Mouse (Mus musculus): Measurements from ENCODE around the gene Gm10073.
"Not testable (repeated sequence)": the region's sequence is repeated elsewhere in the genome, so short reads cannot be mapped to it uniquely, and the experiment has no call there.

Gm10073 gene

DNA sequence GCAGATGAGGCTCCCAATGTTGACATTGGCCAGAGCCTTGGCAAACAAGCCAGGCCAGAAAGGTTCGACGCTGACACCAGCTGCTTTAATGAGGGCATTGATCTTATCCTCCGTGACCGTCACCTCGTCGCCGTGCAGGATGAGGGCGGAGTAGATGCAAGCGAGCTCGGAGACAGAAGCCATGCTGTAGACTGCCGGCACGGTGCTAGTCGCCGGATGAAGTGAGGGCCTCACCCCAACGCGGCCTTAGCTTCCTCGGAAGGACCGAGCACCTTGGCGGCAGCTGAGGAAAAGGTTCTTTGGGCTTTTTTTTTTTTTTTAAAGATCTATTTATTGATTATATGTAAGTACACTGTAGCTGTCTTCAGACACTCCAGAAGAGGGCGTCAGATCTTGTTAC is at the start of gene Gm10073:
Gm10073 (minus strand) TSS at position 294 of the 400 bp plus-strand sequence.
- not testable (repeated sequence) for DNase-seq (ENCODE audit: low spot score)

DNA sequence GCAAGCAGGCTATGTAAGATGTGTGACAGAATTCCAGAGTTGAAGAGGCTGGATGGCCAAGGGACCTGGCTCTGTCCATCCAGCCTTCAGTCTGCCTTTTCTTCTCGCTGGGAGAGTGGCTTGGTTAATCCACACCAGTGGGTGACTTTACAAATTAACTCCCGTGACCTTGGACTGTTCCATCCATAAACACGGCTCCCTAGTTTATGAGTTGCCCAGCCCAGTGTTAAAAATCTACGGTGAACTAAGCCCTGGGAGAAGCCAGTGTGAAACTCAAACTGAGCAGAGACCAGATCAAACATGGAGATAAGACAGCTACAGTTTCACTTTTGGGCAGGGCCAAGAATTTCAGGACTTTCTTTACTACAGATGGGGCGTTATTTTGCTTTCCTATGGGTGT is 49.8 kb upstream of the Gm10073 start:
- no peak for DNase-seq (ENCODE audit: low spot score)

DNA sequence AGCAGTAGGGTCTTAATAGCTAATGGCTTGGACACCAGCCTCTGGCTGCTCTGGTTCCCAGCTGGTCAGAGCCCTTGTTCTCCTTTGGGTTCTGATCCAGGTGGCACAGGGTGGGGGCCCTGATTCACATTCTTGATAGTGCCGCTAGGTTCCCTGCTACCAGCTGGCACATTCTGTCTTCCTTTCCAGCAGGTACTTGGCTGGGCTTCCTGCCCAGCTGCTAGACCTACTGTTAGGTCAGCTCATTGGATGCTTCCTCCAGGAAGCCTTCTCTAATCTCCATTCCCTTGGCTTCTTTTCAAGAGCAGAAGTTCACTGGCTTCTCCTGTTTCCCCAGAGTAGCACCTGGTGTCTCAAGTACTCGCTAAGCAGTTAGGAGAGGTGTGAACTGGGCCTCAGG is 47.2 kb upstream of the Gm10073 start:
- DNase-seq (ENCODE audit: low spot score) = no peak

DNA sequence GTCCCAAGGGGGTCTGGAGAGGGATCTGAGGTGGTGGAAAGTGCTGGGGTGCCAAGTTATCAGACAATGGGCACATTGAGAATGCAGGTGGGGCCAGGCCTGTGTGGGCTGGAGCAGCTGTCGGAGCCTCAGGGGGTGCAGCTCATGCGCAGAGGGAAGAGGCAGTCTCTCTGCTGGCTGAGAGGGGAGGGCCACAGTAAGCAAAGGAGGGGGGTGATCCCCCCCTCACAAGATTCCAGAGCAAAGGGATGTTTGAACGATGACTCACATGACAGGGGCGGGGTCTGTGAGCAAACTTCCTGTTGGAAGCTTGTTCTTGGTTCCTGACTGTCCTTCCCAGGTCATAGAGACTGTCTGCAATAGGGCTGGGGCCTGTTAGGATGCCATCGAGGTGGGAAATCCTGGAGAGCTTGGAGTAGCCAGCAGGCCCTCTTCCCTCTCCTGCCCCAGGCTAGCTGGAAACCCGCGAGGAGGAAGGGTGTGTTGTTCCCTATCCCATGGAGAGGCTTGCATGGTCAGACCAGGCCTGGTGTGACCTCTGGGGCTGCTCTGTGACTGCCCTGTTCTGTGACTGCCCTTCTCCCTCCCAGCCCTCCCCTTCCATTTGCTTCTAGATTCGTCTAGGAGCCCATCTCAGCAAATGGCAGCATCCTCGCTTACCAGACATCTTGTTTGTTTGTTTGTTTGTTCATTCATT is 46.4 kb upstream of the Gm10073 start:
- DNase-seq (ENCODE audit: low spot score) = peak; percentile 49

DNA sequence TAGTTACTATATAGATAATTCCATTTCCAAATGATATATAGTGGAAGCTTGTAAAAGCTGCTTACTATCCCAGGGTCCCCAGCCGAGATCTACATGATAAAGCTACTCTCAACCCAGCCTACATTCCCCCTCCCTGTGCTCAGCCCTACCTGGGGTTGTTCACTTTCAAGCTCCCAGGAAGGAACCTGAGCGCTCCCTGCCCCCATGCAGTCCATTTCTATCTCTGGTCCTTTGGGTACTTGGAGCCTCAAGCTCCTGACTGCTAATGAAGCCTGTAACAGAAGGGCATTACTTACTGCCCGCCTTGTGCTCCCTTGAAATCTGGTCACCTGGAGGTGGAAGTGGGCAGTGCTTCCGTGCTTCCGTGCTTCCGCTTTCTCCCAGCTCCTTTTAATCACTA is 45.1 kb upstream of the Gm10073 start:
- no peak for DNase-seq (ENCODE audit: low spot score)

DNA sequence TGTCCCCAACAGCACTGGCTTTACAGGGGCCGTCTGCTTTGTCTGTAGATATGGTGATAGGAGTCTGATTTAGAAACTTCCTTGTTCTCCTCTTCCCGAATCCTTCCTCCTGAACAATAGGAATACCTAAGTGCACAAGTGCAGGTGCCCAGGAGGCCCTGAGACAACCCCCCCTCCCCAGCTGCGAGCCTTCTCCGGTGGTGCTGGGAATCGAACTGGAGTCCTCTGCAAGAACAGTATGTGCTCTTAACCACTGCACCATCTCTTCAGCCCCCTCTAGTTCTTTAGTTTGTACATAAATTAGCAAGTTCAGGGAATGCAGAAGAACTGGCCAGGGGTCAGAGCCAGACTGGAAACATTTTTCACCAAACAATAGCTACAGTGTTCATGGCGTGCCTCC is 44.6 kb upstream of the Gm10073 start:
- no peak for DNase-seq (ENCODE audit: low spot score)

DNA sequence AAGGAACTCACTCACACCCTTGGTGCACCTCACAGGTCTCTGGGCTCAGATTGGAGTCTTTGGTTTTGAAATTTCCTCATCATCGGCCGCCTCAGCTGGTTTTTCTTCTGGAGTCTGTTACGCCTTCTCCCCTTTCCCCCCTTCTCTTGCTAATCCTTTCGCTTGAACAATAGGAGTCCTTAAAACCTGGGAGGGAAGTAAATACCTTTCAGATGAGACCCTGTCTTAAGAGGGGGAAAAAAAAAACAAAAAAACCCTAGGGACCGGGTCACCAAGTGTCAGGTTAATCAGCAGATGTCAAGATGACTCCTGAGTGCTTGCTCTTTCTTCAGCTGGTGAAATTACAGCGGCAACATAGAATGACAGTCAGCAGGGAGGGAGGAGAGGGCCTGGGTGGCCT is 43.9 kb upstream of the Gm10073 start:
- no peak for DNase-seq (ENCODE audit: low spot score)

DNA sequence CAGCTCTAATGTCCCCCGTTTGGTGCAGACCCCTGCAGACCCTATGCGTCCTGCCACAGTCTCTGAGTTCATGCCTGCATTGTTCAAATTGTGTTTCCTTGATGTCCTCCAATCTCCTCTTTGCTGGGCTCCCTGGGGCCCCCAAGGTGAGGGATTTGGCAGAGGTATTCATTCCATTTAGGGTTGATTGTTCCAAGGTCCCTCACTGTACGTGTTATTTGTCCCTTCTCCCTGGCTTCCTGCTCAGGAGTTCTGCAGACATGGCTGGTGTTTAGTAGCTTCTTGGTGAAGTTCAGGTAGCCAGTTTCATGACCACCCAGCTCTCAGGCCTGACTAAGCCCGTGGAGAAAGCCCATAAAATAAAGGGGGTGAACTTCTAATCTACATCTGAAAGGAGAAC is 43.4 kb upstream of the Gm10073 start:
- no peak for DNase-seq (ENCODE audit: low spot score)

DNA sequence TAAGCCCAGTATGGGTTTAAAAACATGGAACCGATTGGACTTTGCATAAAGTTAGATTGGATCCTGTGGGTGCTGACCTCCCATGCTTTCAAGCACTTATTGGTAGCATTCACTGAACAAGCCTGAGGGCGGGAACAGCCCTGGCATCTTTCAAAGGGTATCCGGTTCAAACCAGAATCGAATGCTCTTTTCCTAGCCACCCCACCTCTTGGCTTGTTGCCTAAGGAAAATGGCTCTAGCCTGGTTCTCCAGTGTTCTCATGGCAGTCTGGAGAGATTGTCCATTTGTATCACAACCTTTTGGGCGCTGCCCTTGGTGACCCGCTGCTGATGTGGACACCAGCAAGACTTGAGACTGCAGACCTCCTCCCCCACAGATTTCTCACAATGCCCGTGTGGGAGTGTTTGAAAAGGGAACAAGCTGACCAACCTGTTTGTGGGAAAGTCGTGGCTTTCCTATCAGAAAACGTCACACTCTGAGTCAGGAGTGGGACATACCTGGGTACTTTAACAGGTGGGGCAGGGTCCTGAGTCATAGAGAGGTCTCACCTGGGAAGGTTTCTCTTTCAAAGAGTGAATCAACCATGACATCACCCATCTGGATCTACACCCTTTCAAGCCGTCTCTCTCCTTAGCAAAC is 42.5 kb upstream of the Gm10073 start:
- DNase-seq (ENCODE audit: low spot score) = no peak

DNA sequence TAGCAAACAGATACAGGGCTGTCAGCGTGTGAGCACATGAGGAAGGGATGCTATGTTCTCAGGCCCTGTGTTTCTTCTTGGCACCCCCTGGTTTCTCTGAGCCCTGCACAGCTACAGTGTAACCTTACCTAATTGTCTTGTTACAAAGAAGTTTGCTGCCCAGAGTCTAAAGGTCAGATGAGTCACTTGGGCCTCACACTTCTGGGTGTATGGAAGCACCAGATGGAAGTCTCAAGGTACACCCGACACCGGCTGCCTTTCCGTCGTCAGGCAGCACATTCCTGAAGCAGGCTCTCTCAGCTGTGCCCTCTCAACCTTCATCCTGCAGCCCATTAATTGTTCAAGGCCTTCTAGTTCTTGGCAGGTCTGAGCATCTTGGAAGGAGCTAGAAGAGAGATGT is 41.4 kb upstream of the Gm10073 start:
- DNase-seq (ENCODE audit: low spot score) = no peak

DNA sequence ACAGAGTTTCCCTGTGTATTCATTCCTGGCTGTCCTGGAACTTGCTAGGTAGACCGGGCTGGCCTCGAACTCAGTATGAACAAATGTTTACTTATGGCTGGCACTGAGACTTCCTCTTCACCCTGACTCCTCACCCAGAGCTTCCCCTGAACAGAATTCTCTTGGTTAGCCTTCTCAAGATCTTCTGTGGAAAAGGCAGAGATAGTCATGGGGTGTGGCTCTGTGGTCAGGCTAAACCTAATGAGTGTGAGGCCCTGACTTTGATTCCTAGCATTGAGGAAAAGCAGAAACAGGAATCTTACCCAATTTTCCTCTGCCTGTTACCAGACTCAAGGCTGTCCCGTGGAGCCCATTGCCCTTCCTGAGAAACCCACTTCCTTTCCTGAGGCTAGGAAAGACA is 38.8 kb upstream of the Gm10073 start:
- peak; percentile 20 for DNase-seq (ENCODE audit: low spot score)

DNA sequence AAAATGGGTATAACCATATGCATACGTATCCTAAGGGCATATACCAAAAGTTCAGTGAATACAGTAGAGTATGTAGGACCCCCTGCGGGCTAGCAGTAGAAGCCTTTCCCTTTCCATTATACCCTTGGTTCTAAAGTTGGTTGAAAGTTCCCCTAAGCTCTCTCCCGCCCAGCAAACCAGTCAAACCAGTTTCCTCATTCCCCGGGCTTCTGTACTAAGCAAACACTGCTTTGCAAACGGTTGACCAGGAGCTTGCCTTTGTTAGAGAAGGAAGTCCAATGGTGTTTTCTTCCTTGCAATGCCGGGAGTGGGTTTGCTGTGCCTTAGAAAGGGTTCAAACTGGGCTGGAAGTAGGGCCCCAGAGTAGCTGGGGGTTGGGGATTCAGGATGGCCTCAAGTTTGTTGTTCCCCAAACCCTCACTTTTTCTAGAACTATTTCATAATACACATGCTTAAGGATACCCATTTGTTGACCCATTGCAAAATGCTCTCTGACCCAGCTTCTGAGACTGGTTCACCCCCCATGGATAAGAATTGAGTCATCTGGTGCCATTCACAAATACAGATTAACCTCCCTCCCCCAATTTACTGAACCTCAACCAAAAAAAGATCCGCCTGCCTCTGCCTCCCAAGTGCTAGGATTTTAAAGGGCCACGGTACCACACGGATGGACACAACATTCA is 37.8 kb upstream of the Gm10073 start:
- DNase-seq (ENCODE audit: low spot score) = peak; percentile 54

DNA sequence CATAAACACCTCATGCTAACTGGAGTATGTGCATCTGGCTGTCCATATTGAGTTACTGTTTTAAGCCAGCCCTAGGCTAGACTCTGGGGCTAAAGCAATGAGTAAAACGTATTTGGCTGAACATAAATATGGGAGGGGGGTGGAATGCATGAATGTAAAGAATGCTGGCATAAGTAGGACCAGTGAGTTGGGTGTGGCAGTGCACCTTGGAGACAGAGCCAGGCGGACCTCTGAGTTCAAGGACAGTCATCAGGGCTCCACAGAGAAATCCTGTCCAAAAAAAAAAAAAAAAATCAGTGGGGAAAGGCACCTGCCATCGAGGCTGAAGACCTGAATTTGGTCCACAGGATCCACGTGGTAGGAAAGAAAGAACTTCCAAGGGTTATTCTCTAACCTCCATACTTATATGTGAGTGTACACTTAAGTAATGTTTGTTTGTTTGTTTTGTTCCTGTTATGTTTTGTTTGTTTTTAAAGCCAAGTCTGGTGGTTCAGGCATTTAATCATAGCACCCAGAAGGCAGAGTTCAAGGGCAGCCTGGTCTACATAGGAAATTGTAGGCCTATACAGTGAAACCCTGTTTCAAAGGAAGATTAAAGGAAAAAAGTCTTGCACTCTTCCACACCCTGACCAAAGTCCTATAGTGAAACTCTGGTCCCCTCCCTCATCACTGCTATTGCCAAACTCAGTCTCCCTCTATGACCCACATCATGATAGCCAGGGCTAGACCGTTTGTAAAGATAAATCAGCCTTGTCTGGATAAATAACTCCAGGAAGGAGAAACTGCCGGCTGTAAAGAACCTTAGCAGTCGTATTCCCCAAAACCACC is 36.0 kb upstream of the Gm10073 start:
- no peak for DNase-seq (ENCODE audit: low spot score)

DNA sequence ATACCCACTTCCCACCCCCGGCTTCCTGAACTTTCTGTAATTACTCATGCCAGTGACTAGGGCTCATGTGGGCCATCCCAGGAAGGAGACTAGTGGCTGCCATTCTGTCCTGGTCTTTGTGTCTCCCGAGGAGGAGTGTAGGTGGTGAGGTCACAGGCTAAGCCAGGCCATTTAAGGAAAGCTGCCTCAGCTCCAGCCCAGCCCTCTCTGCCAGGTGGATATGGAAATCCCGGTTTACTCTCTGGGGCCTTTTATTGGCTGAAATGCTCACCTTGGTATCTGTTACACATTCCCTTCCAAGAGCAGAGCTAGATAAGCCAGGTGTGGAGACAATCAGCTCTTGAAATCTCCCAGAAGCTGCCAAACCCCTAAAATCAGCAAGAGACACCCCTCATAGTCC is 35.2 kb upstream of the Gm10073 start:
- no peak for DNase-seq (ENCODE audit: low spot score)

DNA sequence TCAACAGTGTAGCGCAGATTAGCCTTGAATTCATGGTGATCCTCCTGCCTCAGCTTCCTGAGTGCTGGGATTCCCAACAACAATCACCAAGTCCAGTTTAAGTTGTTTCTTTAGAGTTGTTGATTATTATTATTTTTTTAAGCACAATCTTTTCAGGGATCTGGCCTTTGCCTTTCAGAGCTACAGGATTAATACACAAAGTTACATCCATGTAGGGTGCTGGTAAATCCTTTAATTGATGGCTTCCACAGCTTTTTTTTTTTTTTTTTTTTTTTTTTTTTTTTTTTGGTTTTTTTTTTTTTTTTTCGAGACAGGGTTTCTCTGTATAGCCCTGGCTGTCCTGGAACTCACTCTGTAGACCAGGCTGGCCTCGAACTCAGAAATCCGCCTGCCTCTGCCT is 34.5 kb upstream of the Gm10073 start:
- DNase-seq (ENCODE audit: low spot score) = not testable (repeated sequence)

DNA sequence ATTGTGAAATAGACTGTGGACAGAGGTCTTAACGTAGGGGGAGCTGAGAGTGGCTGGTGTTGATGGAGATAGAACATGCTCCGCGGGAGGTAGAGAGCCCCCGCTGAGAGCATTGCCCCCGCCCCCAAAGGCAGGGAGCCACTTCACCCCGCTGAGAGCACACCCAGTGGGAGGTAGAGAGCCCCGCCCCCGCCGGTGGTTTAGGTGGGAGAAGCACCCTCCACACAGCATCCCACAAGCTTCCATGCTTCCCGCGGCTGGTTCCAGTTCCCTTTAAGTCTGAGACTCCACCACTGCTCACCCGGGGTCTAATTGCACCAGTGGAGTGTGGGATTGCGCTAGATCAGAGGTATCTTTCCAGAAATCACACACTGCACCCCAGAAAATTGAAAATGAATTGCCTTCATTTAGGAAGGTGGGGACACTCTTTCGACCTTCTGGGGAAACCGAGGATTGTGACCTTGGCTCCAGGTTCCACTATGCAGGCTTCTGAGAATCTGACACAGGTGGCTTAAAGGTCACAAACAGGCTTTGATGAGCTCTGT is 33.4 kb upstream of the Gm10073 start:
- DNase-seq (ENCODE audit: low spot score) = no peak

DNA sequence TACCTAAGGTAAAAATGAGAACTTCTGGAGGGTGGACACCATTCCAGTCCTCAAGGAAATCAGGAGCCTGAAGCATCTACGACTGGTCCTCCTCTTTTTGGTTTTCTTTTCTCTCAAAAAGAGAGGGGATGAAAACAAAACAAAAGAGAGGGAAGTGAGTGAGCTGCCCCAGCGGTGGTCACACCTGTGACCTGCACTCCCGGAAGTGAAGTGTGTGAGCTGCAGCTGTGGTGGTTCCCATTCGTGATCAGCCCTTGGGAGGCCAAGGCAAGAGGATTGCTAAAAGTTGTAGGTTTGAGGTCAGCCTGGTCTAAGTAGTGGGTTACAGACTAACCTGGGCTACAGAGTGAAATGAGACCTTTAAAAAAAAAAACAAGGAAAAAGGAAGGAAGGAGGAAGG is 32.9 kb upstream of the Gm10073 start:
- no peak for DNase-seq (ENCODE audit: low spot score)

DNA sequence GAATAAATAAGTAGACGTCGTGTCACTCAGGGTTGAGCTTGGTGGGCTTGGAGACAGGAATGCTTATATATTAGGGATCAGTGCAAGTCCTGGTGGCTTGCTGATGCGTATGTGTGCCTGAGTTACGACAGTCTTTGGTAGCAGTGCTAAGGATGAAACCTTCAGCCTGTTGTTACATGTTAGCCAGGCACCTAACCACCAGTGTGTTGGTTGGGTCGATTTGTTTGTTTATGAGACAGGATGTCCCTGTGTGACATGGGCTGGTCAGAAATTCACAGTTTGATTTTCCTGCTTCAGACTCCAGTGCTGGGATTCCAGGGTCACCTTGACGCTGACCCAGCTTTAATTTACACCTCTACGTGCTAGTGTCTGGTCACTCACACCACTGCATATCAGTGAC is 32.4 kb upstream of the Gm10073 start:
- DNase-seq (ENCODE audit: low spot score) = no peak

DNA sequence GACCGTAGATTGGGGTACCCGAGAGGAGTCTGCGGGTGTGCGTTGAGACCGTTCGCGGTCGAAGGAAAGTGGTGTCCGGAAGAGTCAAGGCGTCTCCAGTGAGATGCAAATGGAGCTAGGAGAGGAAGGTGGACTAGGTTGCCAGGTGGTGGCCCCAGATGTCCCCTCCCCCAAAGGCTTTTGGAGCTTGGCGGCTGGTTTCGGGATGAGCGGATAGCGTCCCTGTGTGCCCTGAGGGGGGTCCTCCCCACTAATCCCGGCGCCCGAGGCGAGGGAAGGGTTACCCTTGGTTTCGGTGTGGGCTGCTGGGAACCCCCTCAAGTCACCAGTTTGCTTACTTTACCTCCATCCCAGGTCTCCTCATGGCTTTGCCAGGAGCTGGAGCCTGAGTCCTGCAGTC is 30.7 kb upstream of the Gm10073 start:
- no peak for DNase-seq (ENCODE audit: low spot score)

DNA sequence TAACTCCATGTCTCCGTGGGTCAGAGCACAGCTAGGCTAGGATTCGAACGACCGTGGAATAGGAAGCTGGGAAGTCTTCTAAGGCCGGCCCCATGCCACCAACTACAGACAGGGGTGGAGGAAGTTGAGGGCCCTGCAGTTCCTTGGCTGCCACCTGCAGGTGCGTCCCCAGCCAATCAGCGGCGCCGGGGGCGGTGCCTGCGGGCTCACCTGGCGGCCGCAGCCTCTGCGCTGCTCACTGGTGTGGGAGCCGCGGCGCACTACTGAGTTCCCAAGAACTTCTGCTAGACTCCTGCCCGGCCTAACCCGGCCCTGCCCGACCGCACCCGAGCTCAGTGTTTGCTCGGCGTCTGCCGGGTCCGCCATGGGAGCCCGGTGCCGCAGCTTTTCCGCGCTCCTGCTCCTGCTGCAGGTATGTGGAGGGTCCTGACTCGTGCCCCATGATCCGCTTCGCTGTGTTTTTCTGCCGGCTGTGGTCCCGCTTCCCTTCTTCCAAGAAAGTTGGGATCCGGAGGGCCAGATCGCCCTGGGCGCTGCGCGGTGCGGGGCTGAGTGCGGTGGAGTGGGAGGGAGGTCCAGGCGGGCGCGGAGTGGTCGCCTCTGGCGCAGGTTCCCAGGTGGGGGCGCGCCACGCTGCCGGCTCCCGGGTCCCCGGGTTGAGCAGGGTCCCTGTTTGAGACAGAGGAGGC is 30.0 kb upstream of the Gm10073 start, which contains the start of gene Cdh1:
Cdh1 (plus strand) TSS at position 221 of the 689 bp plus-strand sequence.
- no peak for DNase-seq (ENCODE audit: low spot score)

DNA sequence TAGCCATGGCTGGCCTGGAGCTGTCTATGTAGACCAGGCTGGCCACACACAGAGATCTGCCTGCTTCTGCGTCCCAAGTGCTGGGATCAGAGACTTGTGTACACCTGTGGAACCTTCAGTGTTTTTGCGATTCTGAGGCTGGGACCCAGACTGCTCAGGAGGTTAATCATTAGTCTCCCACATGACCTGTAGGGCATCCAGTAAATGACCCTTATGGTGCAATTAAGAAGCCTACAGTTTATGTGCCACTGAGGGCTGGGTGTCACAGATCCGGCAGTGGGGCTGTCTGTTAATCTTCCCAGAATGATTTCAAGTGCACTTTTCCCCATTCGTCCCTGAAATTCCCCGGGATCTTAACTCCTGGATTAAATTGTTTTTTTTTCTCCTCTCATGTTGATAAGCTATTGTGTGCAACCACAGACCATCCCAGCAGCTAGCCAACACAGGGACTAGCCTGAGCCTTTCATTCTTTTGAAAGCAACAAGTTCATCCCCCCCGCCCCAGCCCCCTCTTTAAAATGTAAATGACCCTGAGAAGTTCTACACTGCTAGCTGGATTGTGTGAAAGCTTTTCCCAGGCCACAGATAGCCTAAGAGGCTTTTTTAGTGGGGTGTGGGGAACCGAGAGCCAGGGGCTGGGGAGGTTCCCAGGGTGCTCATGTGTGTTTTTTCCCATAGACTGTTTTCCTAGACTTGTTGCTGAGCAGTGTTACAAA is 26.2 kb upstream of the Gm10073 start:
- DNase-seq (ENCODE audit: low spot score) = no peak
